Comparison of ENCODE assay signal across 8 mouse cellular contexts in genomic region chr6:72535165-72535564, GRCm38 (mm10). TPM values are rescaled to one million over a fixed set of nuclear protein-coding genes. Genes with fewer than 3 reads are reported as not detected.
DNase-seq lines count a peak whose midpoint lies in the region; ATAC-seq and TF ChIP-seq lines count a peak whose summit lies in the region.

No protein-coding gene starts in this region.

- 2% methylated on average over 9 of the region's 9 CpGs for WGBS in embryonic facial prominence, embryonic 14.5 days
- 3% methylated on average over 9 of the region's 9 CpGs for WGBS in heart, embryonic 10.5 days
- WGBS in kidney, embryonic 14.5 days = 4% methylated on average over 9 of the region's 9 CpGs
- WGBS in liver, embryonic 14.5 days (ENCODE audit: insufficient replicate concordance) = under 1% methylated on average over 9 of the region's 9 CpGs

- TF ChIP-seq CTCF in liver, embryonic 14.5 days (IDR thresholded peaks at IDR 0.05; ENCODE audit: low read depth) = peak; percentile 94

- peak overlapping the region; percentile 45 for H3K4me2 ChIP-seq in embryonic facial prominence, embryonic 14.5 days (ENCODE audit: low read depth, low read length)
- peak overlapping the region; percentile 26; the same call in 1 of the 2 replicates for H3K4me2 ChIP-seq in kidney, embryonic 14.5 days (replicated peaks; ENCODE audit: low read depth, low read length)
- H3K4me2 ChIP-seq in liver, embryonic 14.5 days (ENCODE audit: low read depth) = peak overlapping the region; percentile 56

- no peak for TF ChIP-seq EP300 in liver, embryonic 14.5 days (IDR thresholded peaks at IDR 0.05; ENCODE audit: low read depth)

- H3K36me3 ChIP-seq in embryonic facial prominence, embryonic 14.5 days (ENCODE audit: control insufficient read depth, insufficient read depth, low read length) = no peaks in the 10 kb centered on the region
- H3K36me3 ChIP-seq in heart, embryonic 10.5 days = no peaks in the 10 kb centered on the region
- H3K36me3 ChIP-seq in kidney, embryonic 14.5 days (ENCODE audit: control insufficient read depth, insufficient read depth, low read length) = no peaks in the 10 kb centered on the region
- no peaks in the 10 kb centered on the region for H3K36me3 ChIP-seq in liver, embryonic 14.5 days (replicated peaks; ENCODE audit: control insufficient read depth, insufficient read depth, low read depth)

- no peaks in the 10 kb centered on the region for H3K27me3 ChIP-seq in embryonic facial prominence, embryonic 14.5 days (replicated peaks; ENCODE audit: control insufficient read depth, insufficient read depth, low read length)
- no peaks in the 10 kb centered on the region for H3K27me3 ChIP-seq in heart, embryonic 10.5 days (ENCODE audit: insufficient read depth, poor library complexity, severe bottlenecking)
- H3K27me3 ChIP-seq in kidney, embryonic 14.5 days (ENCODE audit: control insufficient read depth, insufficient read depth, low read length) = no peaks in the 10 kb centered on the region
- H3K27me3 ChIP-seq in liver, embryonic 14.5 days (ENCODE audit: control insufficient read depth, insufficient read depth, low read length) = no peaks in the 10 kb centered on the region

- H3K9me3 ChIP-seq in embryonic facial prominence, embryonic 14.5 days (ENCODE audit: control insufficient read depth, low read length) = no peaks in the 10 kb centered on the region
- H3K9me3 ChIP-seq in heart, embryonic 10.5 days = no peaks in the 10 kb centered on the region
- H3K9me3 ChIP-seq in kidney, embryonic 14.5 days (ENCODE audit: control insufficient read depth, low read length) = no peaks in the 10 kb centered on the region
- no peaks in the 10 kb centered on the region for H3K9me3 ChIP-seq in liver, embryonic 14.5 days (ENCODE audit: control insufficient read depth, low read length)

- no peak overlapping the region for H3K4me3 ChIP-seq in embryonic facial prominence, embryonic 14.5 days (ENCODE audit: low read depth, low read length)
- peak overlapping the region; percentile 34; the same call in 1 of the 2 replicates for H3K4me3 ChIP-seq in heart, embryonic 10.5 days
- H3K4me3 ChIP-seq in kidney, embryonic 14.5 days (ENCODE audit: low read length) = no peak overlapping the region
- peak overlapping the region in 1 of 2 experiments; percentile 10; a peak in 1 of 4 replicates for H3K4me3 ChIP-seq in liver, embryonic 14.5 days (ENCODE audit: insufficient read depth in 1 of 2, low read depth in 2 of 2, low read length in 2 of 2)

- ATAC-seq in embryonic facial prominence, embryonic 14.5 days (ENCODE audit: low read depth) = no peak
- ATAC-seq in kidney, embryonic 14.5 days (ENCODE audit: low FRiP score, low TSS enrichment) = no peak
- ATAC-seq in liver, embryonic 14.5 days (ENCODE audit: insufficient read depth) = no peak

- H3K27ac ChIP-seq in embryonic facial prominence, embryonic 14.5 days (replicated peaks; ENCODE audit: low read depth, low read length) = no peak overlapping the region
- peak overlapping the region; percentile 19; the same call in 1 of the 2 replicates for H3K27ac ChIP-seq in heart, embryonic 10.5 days
- peak overlapping the region; percentile 38; the same call in 1 of the 2 replicates for H3K27ac ChIP-seq in kidney, embryonic 14.5 days (ENCODE audit: low read depth, low read length)
- no peak overlapping the region for H3K27ac ChIP-seq in liver, embryonic 14.5 days

- no peak overlapping the region for H3K9ac ChIP-seq in embryonic facial prominence, embryonic 14.5 days (ENCODE audit: low read depth, low read length)
- H3K9ac ChIP-seq in kidney, embryonic 14.5 days (ENCODE audit: low read depth, low read length) = no peak overlapping the region
- H3K9ac ChIP-seq in liver, embryonic 14.5 days (replicated peaks) = no peak overlapping the region

- H3K4me1 ChIP-seq in embryonic facial prominence, embryonic 14.5 days (ENCODE audit: control insufficient read depth, insufficient read depth, low read length) = peaks cover 6% of the 10 kb centered on the region
- peaks cover 17% of the 10 kb centered on the region for H3K4me1 ChIP-seq in heart, embryonic 10.5 days
- peaks cover 11% of the 10 kb centered on the region; the same call in 1 of the 2 replicates for H3K4me1 ChIP-seq in kidney, embryonic 14.5 days (ENCODE audit: control insufficient read depth, insufficient read depth, low read length)
- peaks cover 0 to 6% of the 10 kb centered on the region in 2 experiments; a peak in 3 of 4 replicates for H3K4me1 ChIP-seq in liver, embryonic 14.5 days (replicated peaks; ENCODE audit: control insufficient read depth in 2 of 2, insufficient read depth in 2 of 2, low read length in 1 of 2)

- peak; percentile 95 for DNase-seq in B cell, adult 2 months
- peak; percentile 91 for DNase-seq in adrenal gland, postnatal 14 days
- peak; percentile 81 for DNase-seq in embryonic facial prominence, embryonic 14.5 days (ENCODE audit: low spot score)
- peak; percentile 91 for DNase-seq in heart, embryonic 10.5 days (ENCODE audit: low spot score)
- peak; percentile 58 to 70 (median 61) for DNase-seq in liver, embryonic 14.5 days (ENCODE audit: low read depth in 3 of 3, low spot score in 3 of 3)
- peak; percentile 81 for DNase-seq in neural tube, embryonic 10.5 days (ENCODE audit: extremely low spot score, low spot score)
- peak; percentile 92 for DNase-seq in testis, postnatal 10 days (ENCODE audit: low spot score)

RNA-seq across cellular contexts. Expression of gene Capg, which starts 9.0 kb away (rescaled TPM):
- total RNA-seq in adrenal gland, postnatal 14 days (2021) = 28.8 and 38.2 TPM in 2 replicates
- 70.8 and 75.9 TPM in 2 replicates for polyA plus RNA-seq in embryonic facial prominence, embryonic 14.5 days (2014; fragmentation: Nextera tagmentation; extraction: Ambion mirVana)
- 23.2 and 23.8 TPM in 2 replicates for polyA plus RNA-seq in heart, embryonic 10.5 days (2016; fragmentation: Nextera tagmentation; extraction: Ambion mirVana)
- polyA plus RNA-seq in kidney, embryonic 14.5 days (2014; fragmentation: Nextera tagmentation; extraction: Ambion mirVana) = 63.8 and 66.6 TPM in 2 replicates
- polyA plus RNA-seq in liver, embryonic 14.5 days (2012; rRNA removed) = 6.6 and 6.7 TPM in 2 replicates
- polyA plus RNA-seq in liver, embryonic 14.5 days (2014; fragmentation: Nextera tagmentation; extraction: Ambion mirVana) = 11.9 and 14.8 TPM in 2 replicates

RNA-seq across cellular contexts. Expression of gene Sh2d6, which starts 13.7 kb away (rescaled TPM):
- 0.49 and 0.52 TPM in 2 replicates for total RNA-seq in adrenal gland, postnatal 14 days (2021)
- not detected in 2 replicates for polyA plus RNA-seq in embryonic facial prominence, embryonic 14.5 days (2014; fragmentation: Nextera tagmentation; extraction: Ambion mirVana)
- polyA plus RNA-seq in heart, embryonic 10.5 days (2016; fragmentation: Nextera tagmentation; extraction: Ambion mirVana) = 0.15 TPM in 1 of 2 replicates, not detected in the other
- polyA plus RNA-seq in kidney, embryonic 14.5 days (2014; fragmentation: Nextera tagmentation; extraction: Ambion mirVana) = not detected in 2 replicates
- polyA plus RNA-seq in liver, embryonic 14.5 days (2012; rRNA removed) = not detected in 2 replicates
- not detected in 2 replicates for polyA plus RNA-seq in liver, embryonic 14.5 days (2014; fragmentation: Nextera tagmentation; extraction: Ambion mirVana)

Comparison
In these comparisons a context has a peak if more than half of its experiments do, and no peak if none do; other contexts are left out.
1. H3K27ac ChIP-seq: peak in heart, embryonic 10.5 days (single experiment) and kidney, embryonic 14.5 days (single experiment); none in embryonic facial prominence, embryonic 14.5 days (single experiment) and liver, embryonic 14.5 days (single experiment).
2. Peak in every context shown above with its lines, with median percentiles within 50 percentile points of each other: DNase-seq and H3K4me2 ChIP-seq.